Mouse (Mus musculus): ENCODE measurements around the gene Serinc3. TPM values are rescaled to one million over a fixed set of nuclear protein-coding genes. Genes with fewer than 3 reads are reported as not detected.
A peak's percentile ranks its signal among the peaks of the same experiment; 100 is the strongest.

The Serinc3 gene
- polyA plus RNA-seq, 1 experiment from 2014 or later, result 71.5 TPM

DNA sequence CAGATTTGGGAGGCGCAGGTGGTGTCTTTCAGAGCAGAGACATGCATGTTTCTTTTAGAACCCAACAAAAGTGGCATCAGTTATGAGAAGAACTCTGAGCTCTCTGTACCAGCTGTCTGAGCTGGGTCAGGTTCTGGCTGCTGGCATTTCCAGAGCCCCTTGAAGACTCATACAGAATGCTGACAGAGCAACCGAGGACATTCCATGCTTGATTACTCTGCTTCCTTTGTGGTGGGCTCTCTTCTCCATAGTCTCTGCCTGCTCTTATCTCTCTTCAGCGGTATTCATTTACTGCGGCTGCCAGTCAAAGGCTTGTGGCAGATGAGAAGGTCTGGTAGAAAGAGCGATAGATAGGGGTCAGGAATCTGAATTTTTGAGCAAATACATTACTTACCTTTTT, 41.3 kb upstream of the Serinc3 start:
- peak overlapping the region; percentile 34 for H3K4me2 ChIP-seq (ENCODE audit: low read depth, low read length)
- H3K9ac ChIP-seq (ENCODE audit: low read length), result no peak overlapping the region; the same call in 1 of the 2 replicates
- H3K27me3 ChIP-seq (ENCODE audit: control insufficient read depth, insufficient read depth, low read depth, low read length), result no peaks in the 10 kb centered on the region
- peak; percentile 29 for ATAC-seq (ENCODE audit: low read depth)
- 50% methylated on average over 5 of the region's 5 CpGs for WGBS
- H3K4me3 ChIP-seq (ENCODE audit: low read length), result no peak overlapping the region
- H3K27ac ChIP-seq (ENCODE audit: low read length), result peak overlapping the region; percentile 84
- H3K9me3 ChIP-seq (ENCODE audit: control insufficient read depth, low read length), result no peaks in the 10 kb centered on the region
- no peaks in the 10 kb centered on the region for H3K36me3 ChIP-seq (ENCODE audit: control insufficient read depth, insufficient read depth, low read length)
- H3K4me1 ChIP-seq (replicated peaks; ENCODE audit: control insufficient read depth, insufficient read depth, low read length), result peaks cover 31% of the 10 kb centered on the region

DNA sequence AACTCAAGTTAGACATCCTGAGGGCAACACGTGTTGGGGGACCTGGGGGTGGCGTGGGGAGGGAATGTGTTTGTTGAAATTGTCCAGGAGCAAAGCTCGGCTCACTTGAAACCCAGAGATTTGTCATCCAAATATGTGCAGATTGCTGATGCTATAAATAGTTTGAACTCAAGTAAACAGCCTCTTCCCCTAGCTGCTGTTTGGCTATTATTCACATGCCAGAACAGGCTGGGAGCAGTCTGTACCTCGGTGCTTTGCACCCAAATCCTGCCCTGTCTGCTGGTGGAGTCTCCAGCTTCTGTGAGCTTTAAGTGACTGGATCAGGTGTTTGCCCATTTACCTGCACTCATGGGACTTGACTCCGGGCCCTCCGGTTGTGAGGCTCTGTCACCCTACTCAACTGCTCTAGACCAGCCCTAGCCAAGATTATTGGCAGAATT, 40.9 kb upstream of the Serinc3 start:
- ATAC-seq (ENCODE audit: low read depth), result peak; percentile 90
- Histone ChIP-seq H3K27ac (ENCODE audit: low read length) (peak overlapping the region; percentile 84), H3K9me3 (ENCODE audit: control insufficient read depth, low read length) (no peaks in the 10 kb centered on the region), H3K36me3 (ENCODE audit: control insufficient read depth, insufficient read depth, low read length) (no peaks in the 10 kb centered on the region), H3K27me3 (ENCODE audit: control insufficient read depth, insufficient read depth, low read depth, low read length) (no peaks in the 10 kb centered on the region), H3K4me3 (ENCODE audit: low read length) (no peak overlapping the region), H3K9ac (ENCODE audit: low read length) (no peak overlapping the region; the same call in 1 of the 2 replicates), H3K4me1 (replicated peaks; ENCODE audit: control insufficient read depth, insufficient read depth, low read length) (peaks cover 30% of the 10 kb centered on the region), H3K4me2 (ENCODE audit: low read depth, low read length) (peak overlapping the region; percentile 34)
- WGBS, result 16% methylated on average over 6 of the region's 6 CpGs

GRCm38 (mm10) chr2:163685287-163685686, 40.4 kb upstream of the Serinc3 start:
- H3K36me3 ChIP-seq (ENCODE audit: control insufficient read depth, insufficient read depth, low read length), result no peaks in the 10 kb centered on the region
- WGBS, result 32% methylated on average over 4 of the region's 4 CpGs
- no peak overlapping the region; the same call in 1 of the 2 replicates for H3K9ac ChIP-seq (ENCODE audit: low read length)
- H3K4me2 ChIP-seq (ENCODE audit: low read depth, low read length), result 0 out of 2 replicates have a peak overlapping the region, but pooled peaks have one; percentile 13
- peaks cover 25% of the 10 kb centered on the region for H3K4me1 ChIP-seq (replicated peaks; ENCODE audit: control insufficient read depth, insufficient read depth, low read length)
- H3K27me3 ChIP-seq (ENCODE audit: control insufficient read depth, insufficient read depth, low read depth, low read length), result no peaks in the 10 kb centered on the region
- H3K9me3 ChIP-seq (ENCODE audit: control insufficient read depth, low read length), result no peaks in the 10 kb centered on the region
- peak; percentile 46 for ATAC-seq (ENCODE audit: low read depth)
- no peak overlapping the region for H3K4me3 ChIP-seq (ENCODE audit: low read length)
- H3K27ac ChIP-seq (ENCODE audit: low read length), result peak overlapping the region; percentile 84

DNA sequence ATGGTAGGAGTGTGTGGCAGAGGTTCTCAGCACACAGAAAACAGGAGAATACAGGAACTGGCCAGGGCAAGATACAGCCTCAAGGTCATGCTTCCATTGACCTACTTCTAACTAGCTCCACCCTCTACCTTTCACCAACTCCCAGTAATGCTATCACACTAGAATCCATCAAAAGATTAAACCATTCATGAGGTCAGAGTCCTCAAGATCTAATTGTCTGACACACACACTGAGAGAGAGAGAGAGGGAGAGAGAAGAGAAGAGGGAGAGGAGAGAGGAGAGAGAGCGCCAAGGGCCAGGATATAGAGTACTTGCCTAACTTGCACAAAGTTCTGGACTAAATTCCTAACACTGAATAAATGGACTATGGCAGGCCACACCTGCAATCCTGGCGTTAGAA, 37.4 kb upstream of the Serinc3 start:
- H3K4me3 ChIP-seq (ENCODE audit: low read length), result no peak overlapping the region
- no peaks in the 10 kb centered on the region for H3K27me3 ChIP-seq (ENCODE audit: control insufficient read depth, insufficient read depth, low read depth, low read length)
- peaks cover 21% of the 10 kb centered on the region for H3K4me1 ChIP-seq (replicated peaks; ENCODE audit: control insufficient read depth, insufficient read depth, low read length)
- H3K36me3 ChIP-seq (ENCODE audit: control insufficient read depth, insufficient read depth, low read length), result no peaks in the 10 kb centered on the region
- H3K9me3 ChIP-seq (ENCODE audit: control insufficient read depth, low read length), result no peaks in the 10 kb centered on the region
- H3K9ac ChIP-seq (ENCODE audit: low read length), result no peak overlapping the region
- no peak overlapping the region for H3K27ac ChIP-seq (ENCODE audit: low read length)
- 91% methylated on average over 2 of the region's 2 CpGs for WGBS
- no peak overlapping the region for H3K4me2 ChIP-seq (ENCODE audit: low read depth, low read length)
- ATAC-seq (ENCODE audit: low read depth), result no peak

GRCm38 (mm10) chr2:163676745-163677144, 31.8 kb upstream of the Serinc3 start:
- H3K36me3 ChIP-seq (ENCODE audit: control insufficient read depth, insufficient read depth, low read length), result no peaks in the 10 kb centered on the region
- 84% methylated on average over 3 of the region's 3 CpGs for WGBS
- no peak overlapping the region for H3K4me2 ChIP-seq (ENCODE audit: low read depth, low read length)
- H3K9me3 ChIP-seq (ENCODE audit: control insufficient read depth, low read length), result no peaks in the 10 kb centered on the region
- H3K27ac ChIP-seq (ENCODE audit: low read length), result no peak overlapping the region
- no peak overlapping the region for H3K4me3 ChIP-seq (ENCODE audit: low read length)
- no peaks in the 10 kb centered on the region for H3K27me3 ChIP-seq (ENCODE audit: control insufficient read depth, insufficient read depth, low read depth, low read length)
- ATAC-seq (ENCODE audit: low read depth), result no peak
- peaks cover 18% of the 10 kb centered on the region for H3K4me1 ChIP-seq (replicated peaks; ENCODE audit: control insufficient read depth, insufficient read depth, low read length)
- no peak overlapping the region for H3K9ac ChIP-seq (ENCODE audit: low read length)

DNA sequence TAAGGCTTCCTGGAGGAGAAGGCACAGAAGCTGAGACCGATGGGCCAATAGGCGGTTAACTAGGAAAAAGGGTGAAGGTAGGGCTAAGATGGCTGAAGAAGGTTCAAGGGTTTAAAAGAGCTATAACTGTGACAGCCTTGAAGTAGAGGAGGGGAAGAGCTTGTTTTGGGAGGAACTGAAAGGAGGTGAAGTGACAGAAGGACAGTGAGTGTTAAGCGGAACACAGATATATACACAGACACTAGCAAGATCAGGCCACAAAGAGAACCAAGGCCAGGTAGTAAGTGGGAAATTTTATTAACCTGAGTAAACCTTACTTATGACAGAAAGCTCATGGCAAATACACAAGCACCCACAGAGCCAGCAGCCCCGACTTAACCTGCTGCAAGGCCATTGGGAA, 31.4 kb upstream of the Serinc3 start:
- no peak for ATAC-seq (ENCODE audit: low read depth)
- Histone ChIP-seq H3K4me3 (ENCODE audit: low read length) (no peak overlapping the region), H3K4me1 (replicated peaks; ENCODE audit: control insufficient read depth, insufficient read depth, low read length) (peaks cover 20% of the 10 kb centered on the region), H3K27ac (ENCODE audit: low read length) (peak overlapping the region; percentile 21; the same call in 1 of the 2 replicates), H3K9ac (ENCODE audit: low read length) (no peak overlapping the region), H3K27me3 (ENCODE audit: control insufficient read depth, insufficient read depth, low read depth, low read length) (no peaks in the 10 kb centered on the region), H3K4me2 (ENCODE audit: low read depth, low read length) (no peak overlapping the region), H3K9me3 (ENCODE audit: control insufficient read depth, low read length) (no peaks in the 10 kb centered on the region), H3K36me3 (ENCODE audit: control insufficient read depth, insufficient read depth, low read length) (no peaks in the 10 kb centered on the region)
- WGBS, result 83% methylated on average over 4 of the region's 4 CpGs

- no peak for ATAC-seq (ENCODE audit: low read depth)
- H3K4me2 ChIP-seq (ENCODE audit: low read depth, low read length), result no peak overlapping the region
- no peaks in the 10 kb centered on the region for H3K27me3 ChIP-seq (ENCODE audit: control insufficient read depth, insufficient read depth, low read depth, low read length)
- no peak overlapping the region for H3K4me3 ChIP-seq (ENCODE audit: low read length)
- H3K4me1 ChIP-seq (replicated peaks; ENCODE audit: control insufficient read depth, insufficient read depth, low read length), result peaks cover 20% of the 10 kb centered on the region
- H3K9me3 ChIP-seq (ENCODE audit: control insufficient read depth, low read length), result no peaks in the 10 kb centered on the region
- WGBS, result 45% methylated on average over 6 of the region's 6 CpGs
- no peaks in the 10 kb centered on the region for H3K36me3 ChIP-seq (ENCODE audit: control insufficient read depth, insufficient read depth, low read length)
- H3K9ac ChIP-seq (ENCODE audit: low read length), result no peak overlapping the region
- H3K27ac ChIP-seq (ENCODE audit: low read length), result peak overlapping the region; percentile 21
Observed at GRCm38 (mm10) chr2:163675662-163676061, 30.7 kb upstream of the Serinc3 start.

DNA sequence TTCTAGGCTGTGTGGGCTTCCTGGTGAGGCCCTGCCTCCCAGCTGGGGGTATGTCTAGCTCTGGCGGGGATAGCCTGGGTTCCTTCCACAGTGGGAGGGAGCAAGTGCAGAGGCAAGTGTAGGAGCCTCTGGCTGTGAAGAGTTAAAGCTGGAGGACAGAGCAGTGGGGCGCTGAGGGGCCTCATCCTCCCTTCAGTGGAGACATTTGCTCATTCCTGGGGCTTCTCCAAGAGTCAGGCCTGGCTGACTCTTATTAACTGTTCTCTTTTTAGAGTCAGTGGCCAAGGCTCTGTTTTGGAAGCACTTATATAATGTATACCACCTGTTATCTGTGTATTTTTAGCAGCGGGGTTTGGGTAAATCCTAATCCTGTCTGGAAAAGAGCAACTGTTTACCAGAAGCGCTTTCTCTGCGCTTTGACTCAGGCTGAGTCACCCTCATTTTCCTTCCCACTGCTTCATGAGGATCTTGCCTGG, 30.3 kb upstream of the Serinc3 start:
- Histone ChIP-seq H3K27me3 (ENCODE audit: control insufficient read depth, insufficient read depth, low read depth, low read length) (no peaks in the 10 kb centered on the region), H3K36me3 (ENCODE audit: control insufficient read depth, insufficient read depth, low read length) (no peaks in the 10 kb centered on the region), H3K4me2 (ENCODE audit: low read depth, low read length) (no peak overlapping the region), H3K27ac (ENCODE audit: low read length) (peak overlapping the region; percentile 21), H3K9ac (ENCODE audit: low read length) (no peak overlapping the region), H3K4me3 (ENCODE audit: low read length) (no peak overlapping the region), H3K4me1 (replicated peaks; ENCODE audit: control insufficient read depth, insufficient read depth, low read length) (peaks cover 20% of the 10 kb centered on the region), H3K9me3 (ENCODE audit: control insufficient read depth, low read length) (no peaks in the 10 kb centered on the region)
- WGBS, result 30% methylated on average over 5 of the region's 5 CpGs
- ATAC-seq (ENCODE audit: low read depth), result peak; percentile 74

GRCm38 (mm10) chr2:163674397-163674796, 29.5 kb upstream of the Serinc3 start:
- H3K27ac ChIP-seq (ENCODE audit: low read length), result no peak overlapping the region; the same call in 1 of the 2 replicates
- 64% methylated on average over 5 of the region's 5 CpGs for WGBS
- H3K27me3 ChIP-seq (ENCODE audit: control insufficient read depth, insufficient read depth, low read depth, low read length), result no peaks in the 10 kb centered on the region
- no peaks in the 10 kb centered on the region for H3K36me3 ChIP-seq (ENCODE audit: control insufficient read depth, insufficient read depth, low read length)
- H3K9ac ChIP-seq (ENCODE audit: low read length), result no peak overlapping the region
- H3K4me2 ChIP-seq (ENCODE audit: low read depth, low read length), result no peak overlapping the region
- no peaks in the 10 kb centered on the region for H3K9me3 ChIP-seq (ENCODE audit: control insufficient read depth, low read length)
- ATAC-seq (ENCODE audit: low read depth), result no peak
- H3K4me3 ChIP-seq (ENCODE audit: low read length), result no peak overlapping the region
- peaks cover 20% of the 10 kb centered on the region for H3K4me1 ChIP-seq (replicated peaks; ENCODE audit: control insufficient read depth, insufficient read depth, low read length)
